In genomic region chr8:69809820-69810219, GRCm38 (mm10) we compare ENCODE assay signal across 9 mouse cellular contexts. TPM values are rescaled to one million over a fixed set of nuclear protein-coding genes. Genes with fewer than 3 reads are reported as not detected.
DNase-seq lines count a peak whose midpoint lies in the region; ATAC-seq lines count a peak whose summit lies in the region.
"Had no signal": no experiment of that assay in that cellular context is flagged by ENCODE, and none has a peak within 500 bp of the region (broad histone marks: within the 10 kb centered on the region; RNA-seq: fewer than 3 reads in every experiment).

No protein-coding gene starts in this region.

- H3K27ac ChIP-seq in embryonic facial prominence, embryonic 13.5 days = no peak overlapping the region
- H3K27ac ChIP-seq in hindbrain, embryonic 14.5 days = no peak overlapping the region
- H3K27ac ChIP-seq in neural tube, embryonic 12.5 days = no peak overlapping the region
- H3K27ac ChIP-seq: stomach, embryonic 15.5 days had no signal

- no peak overlapping the region for H3K9ac ChIP-seq in embryonic facial prominence, embryonic 13.5 days
- 0 out of 2 replicates have a peak overlapping the region, but pooled peaks have one; percentile 91 for H3K9ac ChIP-seq in hindbrain, embryonic 14.5 days
- H3K9ac ChIP-seq in neural tube, embryonic 12.5 days = no peak overlapping the region

- DNase-seq in hindbrain, embryonic 14.5 days (ENCODE audit: low spot score) = no peak
- no peak for DNase-seq in T-cell, adult 2 months (ENCODE audit: low spot score)
- no peak for DNase-seq in cerebellum, adult 11-12 months
- DNase-seq: left cerebral cortex, postnatal 4 days had no signal

- H3K4me1 ChIP-seq in megakaryocyte, embryonic 14.5 days = peaks cover 49% of the 10 kb centered on the region
- peaks cover 12% of the 10 kb centered on the region; the same call in 1 of the 2 replicates for H3K4me1 ChIP-seq in embryonic facial prominence, embryonic 13.5 days
- H3K4me1 ChIP-seq in hindbrain, embryonic 14.5 days (replicated peaks; ENCODE audit: control insufficient read depth, insufficient read depth, low read length) = peaks cover 10% of the 10 kb centered on the region; the same call in 1 of the 2 replicates
- H3K4me1 ChIP-seq in neural tube, embryonic 12.5 days = peaks cover 16% of the 10 kb centered on the region

- WGBS in embryonic facial prominence, embryonic 13.5 days = 60% methylated on average over 3 of the region's 3 CpGs
- WGBS in hindbrain, embryonic 14.5 days = 66% methylated on average over 3 of the region's 3 CpGs
- whole genome bisulfite sequencing in neural tube, embryonic 12.5 days = 79% methylated on average over 3 of the region's 3 CpGs

- no peak for ATAC-seq in megakaryocyte, adult 5-6 weeks (ENCODE audit: poor library complexity, severe bottlenecking)
- no peak for ATAC-seq in embryonic facial prominence, embryonic 13.5 days (ENCODE audit: insufficient number of reproducible peaks, insufficient read depth, low FRiP score, low TSS enrichment, low read depth)
- no peak for ATAC-seq in hindbrain, embryonic 14.5 days (ENCODE audit: low FRiP score)
- ATAC-seq in neural tube, embryonic 12.5 days (ENCODE audit: low FRiP score, low read depth) = no peak

- peaks cover 76% of the 10 kb centered on the region for H3K36me3 ChIP-seq in megakaryocyte, embryonic 14.5 days (replicated peaks; ENCODE audit: low read length)
- peaks cover 61% of the 10 kb centered on the region for H3K36me3 ChIP-seq in embryonic facial prominence, embryonic 13.5 days
- peaks cover 61% of the 10 kb centered on the region for H3K36me3 ChIP-seq in hindbrain, embryonic 14.5 days (replicated peaks; ENCODE audit: control insufficient read depth, insufficient read depth)
- peaks cover 56% of the 10 kb centered on the region for H3K36me3 ChIP-seq in neural tube, embryonic 12.5 days

- H3K4me3 ChIP-seq in megakaryocyte, embryonic 14.5 days (replicated peaks) = peak overlapping the region; percentile 39
- H3K4me3 ChIP-seq in embryonic facial prominence, embryonic 13.5 days = no peak overlapping the region
- H3K4me3 ChIP-seq in hindbrain, embryonic 14.5 days (replicated peaks; ENCODE audit: low read length) = peak overlapping the region; percentile 67
- H3K4me3 ChIP-seq in neural tube, embryonic 12.5 days = no peak overlapping the region

- H3K4me2 ChIP-seq in embryonic facial prominence, embryonic 13.5 days = 0 out of 2 replicates have a peak overlapping the region, but pooled peaks have one; percentile 91
- peak overlapping the region; percentile 89 for H3K4me2 ChIP-seq in hindbrain, embryonic 14.5 days (replicated peaks)
- peak overlapping the region; percentile 87 for H3K4me2 ChIP-seq in neural tube, embryonic 12.5 days (replicated peaks)

- H3K9me3 ChIP-seq in megakaryocyte, embryonic 14.5 days = no peaks in the 10 kb centered on the region
- no peaks in the 10 kb centered on the region for H3K9me3 ChIP-seq in embryonic facial prominence, embryonic 13.5 days
- no peaks in the 10 kb centered on the region for H3K9me3 ChIP-seq in hindbrain, embryonic 14.5 days (ENCODE audit: control insufficient read depth, low read length)
- no peaks in the 10 kb centered on the region for H3K9me3 ChIP-seq in neural tube, embryonic 12.5 days
- H3K9me3 ChIP-seq: stomach, embryonic 15.5 days had no signal

- no peaks in the 10 kb centered on the region for H3K27me3 ChIP-seq in megakaryocyte, embryonic 14.5 days (replicated peaks)
- H3K27me3 ChIP-seq in embryonic facial prominence, embryonic 13.5 days = no peaks in the 10 kb centered on the region
- no peaks in the 10 kb centered on the region for H3K27me3 ChIP-seq in hindbrain, embryonic 14.5 days (ENCODE audit: control insufficient read depth, insufficient read depth, low read length)
- no peaks in the 10 kb centered on the region for H3K27me3 ChIP-seq in neural tube, embryonic 12.5 days (replicated peaks)
- H3K27me3 ChIP-seq: stomach, embryonic 15.5 days had no signal

RNA-seq across cellular contexts. Expression of gene Gmip, which starts 1.3 kb away (rescaled TPM):
- 7.0 and 14.6 TPM in 2 replicates for polyA plus RNA-seq in megakaryocyte, embryonic 14.5 days (2012; ENCODE audit: insufficient read depth, low replicate concordance)
- total RNA-seq in megakaryocyte, adult 5-6 weeks (2015) = 60.6 and 62.2 TPM in 2 replicates
- total RNA-seq in megakaryocyte, adult 5-6 weeks (2017) = 59.3 and 82.0 TPM in 2 replicates
- 10.3 and 11.0 TPM in 2 replicates for polyA plus RNA-seq in embryonic facial prominence, embryonic 13.5 days (2015; fragmentation: Nextera tagmentation; extraction: Ambion mirVana)
- 22.1 and 27.7 TPM in 2 replicates for polyA plus RNA-seq in hindbrain, embryonic 14.5 days (2014; fragmentation: Nextera tagmentation; extraction: Ambion mirVana)
- 24.9 and 28.0 TPM in 2 replicates for polyA plus RNA-seq in neural tube, embryonic 12.5 days (2016; fragmentation: Nextera tagmentation; extraction: Ambion mirVana)

RNA-seq across cellular contexts. Expression of gene Lpar2, which starts 12.4 kb away (rescaled TPM):
- 0.08 TPM in 1 of 2 replicates, not detected in the other for polyA plus RNA-seq in megakaryocyte, embryonic 14.5 days (2012; ENCODE audit: insufficient read depth, low replicate concordance)
- total RNA-seq in megakaryocyte, adult 5-6 weeks (2015) = 1.7 and 2.0 TPM in 2 replicates
- 0.57 and 0.59 TPM in 2 replicates for total RNA-seq in megakaryocyte, adult 5-6 weeks (2017)
- 0.55 and 0.58 TPM in 2 replicates for polyA plus RNA-seq in embryonic facial prominence, embryonic 13.5 days (2015; fragmentation: Nextera tagmentation; extraction: Ambion mirVana)
- polyA plus RNA-seq in hindbrain, embryonic 14.5 days (2014; fragmentation: Nextera tagmentation; extraction: Ambion mirVana) = 0.99 and 1.6 TPM in 2 replicates
- polyA plus RNA-seq in neural tube, embryonic 12.5 days (2016; fragmentation: Nextera tagmentation; extraction: Ambion mirVana) = 0.50 and 0.51 TPM in 2 replicates

RNA-seq across cellular contexts. Expression of gene Zfp866, which starts 18.8 kb away (rescaled TPM):
- not detected in 2 replicates for polyA plus RNA-seq in megakaryocyte, embryonic 14.5 days (2012; ENCODE audit: insufficient read depth, low replicate concordance)
- total RNA-seq in megakaryocyte, adult 5-6 weeks (2015) = 23.6 TPM in 2 replicates
- 24.9 and 27.2 TPM in 2 replicates for total RNA-seq in megakaryocyte, adult 5-6 weeks (2017)
- polyA plus RNA-seq in embryonic facial prominence, embryonic 13.5 days (2015; fragmentation: Nextera tagmentation; extraction: Ambion mirVana) = 39.4 and 41.6 TPM in 2 replicates
- 40.3 and 40.5 TPM in 2 replicates for polyA plus RNA-seq in hindbrain, embryonic 14.5 days (2014; fragmentation: Nextera tagmentation; extraction: Ambion mirVana)
- 38.8 and 39.5 TPM in 2 replicates for polyA plus RNA-seq in neural tube, embryonic 12.5 days (2016; fragmentation: Nextera tagmentation; extraction: Ambion mirVana)

RNA-seq across cellular contexts. Expression of gene Atp13a1, which starts 18.9 kb away (rescaled TPM):
- polyA plus RNA-seq in megakaryocyte, embryonic 14.5 days (2012; ENCODE audit: insufficient read depth, low replicate concordance) = 21.5 and 34.8 TPM in 2 replicates
- 19.5 and 21.1 TPM in 2 replicates for total RNA-seq in megakaryocyte, adult 5-6 weeks (2015)
- total RNA-seq in megakaryocyte, adult 5-6 weeks (2017) = 15.6 and 16.9 TPM in 2 replicates
- polyA plus RNA-seq in embryonic facial prominence, embryonic 13.5 days (2015; fragmentation: Nextera tagmentation; extraction: Ambion mirVana) = 46.5 and 48.1 TPM in 2 replicates
- polyA plus RNA-seq in hindbrain, embryonic 14.5 days (2014; fragmentation: Nextera tagmentation; extraction: Ambion mirVana) = 47.8 and 48.3 TPM in 2 replicates
- polyA plus RNA-seq in neural tube, embryonic 12.5 days (2016; fragmentation: Nextera tagmentation; extraction: Ambion mirVana) = 50.8 and 53.8 TPM in 2 replicates

RNA-seq across cellular contexts. Expression of gene Pbx4, which starts 22.5 kb away (rescaled TPM):
- polyA plus RNA-seq in megakaryocyte, embryonic 14.5 days (2012; ENCODE audit: insufficient read depth, low replicate concordance) = 1.7 TPM in 1 of 2 replicates, not detected in the other
- total RNA-seq in megakaryocyte, adult 5-6 weeks (2015) = 1.3 and 2.4 TPM in 2 replicates
- 0.57 and 1.9 TPM in 2 replicates for total RNA-seq in megakaryocyte, adult 5-6 weeks (2017)
- 8.7 and 9.7 TPM in 2 replicates for polyA plus RNA-seq in embryonic facial prominence, embryonic 13.5 days (2015; fragmentation: Nextera tagmentation; extraction: Ambion mirVana)
- 52.9 and 59.7 TPM in 2 replicates for polyA plus RNA-seq in hindbrain, embryonic 14.5 days (2014; fragmentation: Nextera tagmentation; extraction: Ambion mirVana)
- polyA plus RNA-seq in neural tube, embryonic 12.5 days (2016; fragmentation: Nextera tagmentation; extraction: Ambion mirVana) = 41.6 and 46.8 TPM in 2 replicates

Comparison
In these comparisons a context has a peak if more than half of its experiments do, and no peak if none do; other contexts are left out.
1. H3K4me3 ChIP-seq: peak in megakaryocyte, embryonic 14.5 days (single experiment) and hindbrain, embryonic 14.5 days (single experiment); none in embryonic facial prominence, embryonic 13.5 days (single experiment) and neural tube, embryonic 12.5 days (single experiment).
2. RNA of gene Zfp866, which starts 18.8 kb away (polyA plus RNA-seq): 40.3 to 40.5 TPM in hindbrain, embryonic 14.5 days, 38.8 to 39.5 TPM in neural tube, embryonic 12.5 days and 39.4 to 41.6 TPM in embryonic facial prominence, embryonic 13.5 days; not detected in megakaryocyte, embryonic 14.5 days; every median in the first group is over 10 times any median in the second.
3. Peak in every context shown above with its lines, with median percentiles within 50 percentile points of each other: H3K4me2 ChIP-seq.